Mouse (Mus musculus) embryonic fibroblast, embryonic 13.5 days (primary cell): ENCODE measurements around the gene Endou.

Experiments
- CTCF ChIP-seq: IDR thresholded peaks from 2 replicates; pipeline ENCODE4 v1.5.1; 2011; ENCODE audit warnings: mild to moderate bottlenecking, control low read depth, low read length, moderate library complexity, borderline replicate concordance; ENCODE audit not compliant: insufficient read depth
- POLR2A ChIP-seq: IDR thresholded peaks from 2 replicates; pipeline ENCODE4 v1.6.1; 2011; ENCODE audit warnings: low read depth, mild to moderate bottlenecking, control low read depth, low read length, moderate library complexity

DNA sequence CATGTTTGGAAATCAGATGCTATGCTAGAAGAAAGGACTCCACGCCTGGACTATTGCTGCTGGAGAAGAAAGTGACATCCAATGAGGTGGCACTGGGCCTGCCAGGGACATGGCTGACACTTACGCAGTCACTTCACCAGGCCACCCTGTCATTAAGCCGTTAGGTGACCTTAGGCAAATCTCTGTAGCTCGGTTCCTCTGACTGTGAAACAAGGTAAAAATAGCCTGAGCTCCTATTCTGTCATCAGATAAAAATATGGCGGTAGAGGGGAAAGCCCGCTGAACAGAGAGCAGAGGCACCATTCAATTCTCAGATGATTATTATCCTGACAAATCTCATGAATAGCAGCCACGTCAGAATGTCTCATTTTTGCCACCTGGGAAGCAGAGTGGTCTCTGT is 10.9 kb upstream of the Endou start:
- no peak for TF ChIP-seq CTCF
- TF ChIP-seq POLR2A, result no peak
